Comparison of ENCODE assay signal across 22 mouse cellular contexts in genomic region chr6:117151484-117152149, GRCm38 (mm10). TPM values are rescaled to one million over a fixed set of nuclear protein-coding genes. Genes with fewer than 3 reads are reported as not detected.
A peak's percentile ranks its signal among the peaks of the same experiment; 100 is the strongest.
DNase-seq lines count a peak whose midpoint lies in the region; ATAC-seq and TF ChIP-seq lines count a peak whose summit lies in the region.
"Had no signal": no experiment of that assay in that cellular context is flagged by ENCODE, and none has a peak within 500 bp of the region (broad histone marks: within the 10 kb centered on the region; RNA-seq: fewer than 3 reads in every experiment).

No protein-coding gene starts in this region.

- no peaks in the 10 kb centered on the region for H3K36me3 ChIP-seq in ES-Bruce4 (ENCODE audit: control insufficient read depth, insufficient read depth, low read length, poor library complexity, severe bottlenecking)
- H3K36me3 ChIP-seq in embryonic facial prominence, embryonic 14.5 days (ENCODE audit: control insufficient read depth, insufficient read depth, low read length): no peaks in the 10 kb centered on the region
- H3K36me3 ChIP-seq in limb, embryonic 14.5 days (ENCODE audit: control insufficient read depth, insufficient read depth, low read length): no peaks in the 10 kb centered on the region
- H3K36me3 ChIP-seq: forebrain, embryonic 12.5 days; G1E; heart, embryonic 13.5 days had no signal

- TF ChIP-seq CTCF in ES-Bruce4 (IDR thresholded peaks at IDR 0.05; ENCODE audit: low read depth, low read length): no peak

- DNase-seq in R1 (ENCODE audit: low read depth, low spot score): peak; percentile 30
- peak; percentile 91 for DNase-seq in embryonic facial prominence, embryonic 14.5 days (ENCODE audit: low spot score)
- DNase-seq in limb, embryonic 14.5 days (ENCODE audit: low spot score): peak; percentile 87
- no peak for DNase-seq in adrenal gland, adult 8-10 months
- no peak for DNase-seq in lung, postnatal 25 days (ENCODE audit: low spot score)
- no peak for DNase-seq in left cerebral cortex, adult 18-20 months (ENCODE audit: low spot score in 2 of 2)
- DNase-seq: adrenal gland, adult 2 months; cerebellum, adult 11 months; cerebellum, postnatal 14 days; liver; lung, adult 2 months; midbrain, embryonic 14.5 days; thymus, postnatal 25 days had no signal

- TF ChIP-seq POLR2A in ES-Bruce4 (IDR thresholded peaks at IDR 0.05; ENCODE audit: insufficient read depth, low read length): no peak
- TF ChIP-seq POLR2A in limb, embryonic 14.5 days (IDR thresholded peaks at IDR 0.05; ENCODE audit: borderline replicate concordance, extremely low read depth, insufficient read depth, insufficient read length): no peak

- H3K4me1 ChIP-seq in ES-Bruce4 (ENCODE audit: control insufficient read depth, insufficient read depth, low read length): no peaks in the 10 kb centered on the region
- H3K4me1 ChIP-seq in embryonic facial prominence, embryonic 14.5 days (ENCODE audit: control insufficient read depth, insufficient read depth, low read length): peaks cover 19% of the 10 kb centered on the region
- H3K4me1 ChIP-seq in limb, embryonic 14.5 days (ENCODE audit: control insufficient read depth, insufficient read depth, low read length): peaks cover 33% of the 10 kb centered on the region
- H3K4me1 ChIP-seq: forebrain, embryonic 12.5 days had no signal

- H3K4me3 ChIP-seq in ES-Bruce4 (ENCODE audit: low read depth, low read length): no peak overlapping the region
- H3K4me3 ChIP-seq in embryonic facial prominence, embryonic 14.5 days (ENCODE audit: low read depth, low read length): no peak overlapping the region; the same call in 1 of the 2 replicates
- H3K4me3 ChIP-seq in limb, embryonic 14.5 days (replicated peaks; ENCODE audit: low read length): no peak overlapping the region
- H3K4me3 ChIP-seq: forebrain, embryonic 12.5 days; heart, embryonic 13.5 days; layer of hippocampus, adult 2 months; left cerebral cortex, adult 2 months; myocyte had no signal

- no peaks in the 10 kb centered on the region for H3K9me3 ChIP-seq in ES-Bruce4 (replicated peaks; ENCODE audit: control insufficient read depth, insufficient read depth, low read length, poor library complexity, severe bottlenecking)
- H3K9me3 ChIP-seq in embryonic facial prominence, embryonic 14.5 days (ENCODE audit: control insufficient read depth, low read length): no peaks in the 10 kb centered on the region
- H3K9me3 ChIP-seq in limb, embryonic 14.5 days (ENCODE audit: control insufficient read depth, low read length): no peaks in the 10 kb centered on the region
- H3K9me3 ChIP-seq: forebrain, embryonic 12.5 days; heart, embryonic 13.5 days had no signal

- H3K27ac ChIP-seq in ES-Bruce4 (ENCODE audit: insufficient read depth, low read length): no peak overlapping the region
- H3K27ac ChIP-seq in embryonic facial prominence, embryonic 14.5 days (replicated peaks; ENCODE audit: low read depth, low read length): peak overlapping the region; percentile 65
- no peak overlapping the region; the same call in 1 of the 2 replicates for H3K27ac ChIP-seq in limb, embryonic 14.5 days (replicated peaks; ENCODE audit: low read depth, low read length)
- H3K27ac ChIP-seq: forebrain, embryonic 12.5 days; heart, embryonic 13.5 days; layer of hippocampus, adult 2 months; left cerebral cortex, adult 2 months; macrophage had no signal

- no peaks in the 10 kb centered on the region for H3K27me3 ChIP-seq in ES-Bruce4 (ENCODE audit: control insufficient read depth, insufficient read depth, low read length, poor library complexity, severe bottlenecking)
- no peaks in the 10 kb centered on the region for H3K27me3 ChIP-seq in embryonic facial prominence, embryonic 14.5 days (replicated peaks; ENCODE audit: control insufficient read depth, insufficient read depth, low read length)
- no peaks in the 10 kb centered on the region for H3K27me3 ChIP-seq in limb, embryonic 14.5 days (ENCODE audit: control insufficient read depth, insufficient read depth, low read length)
- H3K27me3 ChIP-seq: forebrain, embryonic 12.5 days had no signal

- peak overlapping the region; percentile 27 for H3K4me2 ChIP-seq in embryonic facial prominence, embryonic 14.5 days (ENCODE audit: low read depth, low read length)
- peak overlapping the region; percentile 25; the same call in 1 of the 2 replicates for H3K4me2 ChIP-seq in limb, embryonic 14.5 days (replicated peaks; ENCODE audit: low read depth, low read length, severe bottlenecking)
- H3K4me2 ChIP-seq: forebrain, embryonic 12.5 days; heart, embryonic 13.5 days had no signal

- TF ChIP-seq EP300 in ES-Bruce4 (IDR thresholded peaks at IDR 0.05; ENCODE audit: insufficient read depth, low read depth, low read length): 0 out of 2 replicates have a peak, but pooled peaks have one; percentile 51

- WGBS in embryonic facial prominence, embryonic 14.5 days: 8% methylated on average over 18 of the region's 18 CpGs
- 7% methylated on average over 18 of the region's 18 CpGs for WGBS in limb, embryonic 14.5 days

- no peak overlapping the region for H3K9ac ChIP-seq in ES-Bruce4 (ENCODE audit: low read depth, poor library complexity, severe bottlenecking)
- H3K9ac ChIP-seq in embryonic facial prominence, embryonic 14.5 days (ENCODE audit: low read depth, low read length): no peak overlapping the region; the same call in 1 of the 2 replicates
- H3K9ac ChIP-seq in limb, embryonic 14.5 days (ENCODE audit: low read depth, low read length, severe bottlenecking): no peak overlapping the region
- H3K9ac ChIP-seq: forebrain, embryonic 12.5 days; heart, embryonic 13.5 days had no signal

- peak; percentile 84 for ATAC-seq in embryonic facial prominence, embryonic 14.5 days (ENCODE audit: low read depth)
- ATAC-seq in limb, embryonic 14.5 days (ENCODE audit: low FRiP score, low read depth): peak; percentile 85
- ATAC-seq: intestine, postnatal 0 days had no signal

RNA-seq across cellular contexts. Expression of gene Cxcl12, which starts 16.7 kb away (rescaled TPM):
- polyA plus RNA-seq in ES-Bruce4 (2011; ENCODE audit: insufficient read depth, insufficient read length, low read depth, missing spikeins): 5.4 and 7.1 TPM in 2 replicates
- polyA plus RNA-seq in embryonic facial prominence, embryonic 14.5 days (2014; fragmentation: Nextera tagmentation; extraction: Ambion mirVana): 190 and 226 TPM in 2 replicates
- 207 and 208 TPM in 2 replicates for polyA plus RNA-seq in limb, embryonic 14.5 days (2012; rRNA removed)
- 146 and 161 TPM in 2 replicates for polyA plus RNA-seq in limb, embryonic 14.5 days (2014; fragmentation: Nextera tagmentation; extraction: Ambion mirVana)
- 10 to 100 TPM; 37.4 to 94.2 (median 64.5) TPM for total RNA-seq in adrenal gland, adult 8-10 months (2022)
- 10 to 100 TPM; 47.2 to 51.4 TPM for total RNA-seq in left cerebral cortex, adult 18-20 months (2021)
- polyA plus RNA-seq: G1E had no signal

Comparison
In these comparisons a context has a peak if more than half of its experiments do, and no peak if none do; other contexts are left out.
1. DNase-seq: peak in R1 (single experiment), embryonic facial prominence, embryonic 14.5 days (single experiment) and limb, embryonic 14.5 days (single experiment); none in adrenal gland, adult 8-10 months (single experiment), lung, postnatal 25 days (single experiment) and left cerebral cortex, adult 18-20 months (0 of 2).
2. RNA of gene Cxcl12, which starts 16.7 kb away (polyA plus RNA-seq): 146 to 208 TPM in limb, embryonic 14.5 days and 190 to 226 TPM in embryonic facial prominence, embryonic 14.5 days; 5.4 to 7.1 TPM in ES-Bruce4; every median in the first group is over 10 times any median in the second.